8 mouse cellular contexts compared by ENCODE assay signal in genomic region chr4:63494401-63494966, GRCm38 (mm10). TPM values are rescaled to one million over a fixed set of nuclear protein-coding genes. Genes with fewer than 3 reads are reported as not detected.
A peak's percentile ranks its signal among the peaks of the same experiment; 100 is the strongest.
DNase-seq lines count a peak whose midpoint lies in the region; ATAC-seq and TF ChIP-seq lines count a peak whose summit lies in the region.

No protein-coding gene starts in this region.

- no peaks in the 10 kb centered on the region for H3K9me3 ChIP-seq in heart, embryonic 12.5 days (replicated peaks)
- H3K9me3 ChIP-seq in E14TG2a.4 (ENCODE audit: low read length): no peaks in the 10 kb centered on the region
- no peaks in the 10 kb centered on the region for H3K9me3 ChIP-seq in forebrain, embryonic 16.5 days (ENCODE audit: control insufficient read depth, low read length)
- no peaks in the 10 kb centered on the region for H3K9me3 ChIP-seq in liver, embryonic 14.5 days (ENCODE audit: control insufficient read depth, low read length)

- H3K4me3 ChIP-seq in heart, embryonic 12.5 days: peak overlapping the region; percentile 71
- H3K4me3 ChIP-seq in E14TG2a.4 (replicated peaks; ENCODE audit: low read length): peak overlapping the region; percentile 90
- H3K4me3 ChIP-seq in forebrain, embryonic 16.5 days (replicated peaks; ENCODE audit: low read length): peak overlapping the region; percentile 72
- peak overlapping the region in 1 of 2 experiments; percentile 40; a peak in 2 of 4 replicates for H3K4me3 ChIP-seq in liver, embryonic 14.5 days (ENCODE audit: insufficient read depth in 1 of 2, low read depth in 2 of 2, low read length in 2 of 2)

- H3K4me2 ChIP-seq in heart, embryonic 12.5 days: peak overlapping the region; percentile 90
- H3K4me2 ChIP-seq in forebrain, embryonic 16.5 days (ENCODE audit: low read length): peak overlapping the region; percentile 80
- H3K4me2 ChIP-seq in liver, embryonic 14.5 days (ENCODE audit: low read depth): peak overlapping the region; percentile 48

- peak overlapping the region; percentile 70 for H3K9ac ChIP-seq in heart, embryonic 12.5 days
- H3K9ac ChIP-seq in forebrain, embryonic 16.5 days (replicated peaks; ENCODE audit: low read depth, low read length): peak overlapping the region; percentile 67
- H3K9ac ChIP-seq in liver, embryonic 14.5 days (replicated peaks): no peak overlapping the region

- no peak overlapping the region for H3K27ac ChIP-seq in heart, embryonic 12.5 days (ENCODE audit: poor library complexity, severe bottlenecking)
- H3K27ac ChIP-seq in forebrain, embryonic 16.5 days (ENCODE audit: low read length): no peak overlapping the region
- no peak overlapping the region for H3K27ac ChIP-seq in liver, embryonic 14.5 days

- TF ChIP-seq CTCF in E14TG2a.4 (conservative IDR thresholded peaks at IDR 0.05; ENCODE audit: low read length): no peak
- no peak for TF ChIP-seq CTCF in liver, embryonic 14.5 days (IDR thresholded peaks at IDR 0.05; ENCODE audit: low read depth)

- H3K27me3 ChIP-seq in heart, embryonic 12.5 days (replicated peaks): peaks cover 34% of the 10 kb centered on the region
- H3K27me3 ChIP-seq in E14TG2a.4 (ENCODE audit: insufficient read depth, low read length): peaks cover 26% of the 10 kb centered on the region
- H3K27me3 ChIP-seq in forebrain, embryonic 16.5 days (replicated peaks; ENCODE audit: control insufficient read depth, insufficient read depth, low read length): peaks cover 4% of the 10 kb centered on the region; the same call in 1 of the 2 replicates
- peaks cover 34% of the 10 kb centered on the region for H3K27me3 ChIP-seq in liver, embryonic 14.5 days (ENCODE audit: control insufficient read depth, insufficient read depth, low read length)

- intact Hi-C loops in heart, postnatal 14 days (cut with DNase I): loop anchor here (10.0 kb wide), 1 partner anchor 130 kb away; the partner anchor contains the start of gene Orm2

- WGBS in heart, embryonic 12.5 days: 5% methylated on average over 43 of the region's 43 CpGs
- 3% methylated on average over 43 of the region's 43 CpGs for WGBS in forebrain, embryonic 16.5 days
- 2% methylated on average over 42 of the region's 43 CpGs for WGBS in liver, embryonic 14.5 days (ENCODE audit: insufficient replicate concordance)

- peaks cover 23% of the 10 kb centered on the region for H3K4me1 ChIP-seq in heart, embryonic 12.5 days (replicated peaks)
- H3K4me1 ChIP-seq in E14TG2a.4 (replicated peaks; ENCODE audit: low read depth, low read length): peaks cover 20% of the 10 kb centered on the region
- H3K4me1 ChIP-seq in forebrain, embryonic 16.5 days (replicated peaks; ENCODE audit: control insufficient read depth, insufficient read depth, low read length): peaks cover 30% of the 10 kb centered on the region
- H3K4me1 ChIP-seq in liver, embryonic 14.5 days (replicated peaks; ENCODE audit: control insufficient read depth in 2 of 2, insufficient read depth in 2 of 2, low read length in 1 of 2): no peaks in the 10 kb centered on the region; a peak in 1 of 4 replicates

- TF ChIP-seq EP300 in liver, embryonic 14.5 days (IDR thresholded peaks at IDR 0.05; ENCODE audit: low read depth): no peak

- DNase-seq in heart, postnatal 14 days: no peak
- DNase-seq in liver, embryonic 14.5 days (ENCODE audit: low read depth in 3 of 3, low spot score in 3 of 3): no peak
- no peak for DNase-seq in urinary bladder, postnatal 14 days (ENCODE audit: low spot score)
- no peak for DNase-seq in frontal cortex, postnatal 25 days (ENCODE audit: low spot score in 2 of 2)
- DNase-seq in spleen, postnatal 4 days (ENCODE audit: low spot score in 2 of 2): no peak

- ATAC-seq in heart, embryonic 12.5 days (ENCODE audit: insufficient number of reproducible peaks, low FRiP score): no peak; the same call in 1 of the 2 replicates
- ATAC-seq in forebrain, embryonic 16.5 days: no peak; the same call in 1 of the 2 replicates
- no peak; the same call in 1 of the 2 replicates for ATAC-seq in liver, embryonic 14.5 days (ENCODE audit: insufficient read depth)

- H3K36me3 ChIP-seq in heart, embryonic 12.5 days: no peaks in the 10 kb centered on the region
- peaks cover 22% of the 10 kb centered on the region for H3K36me3 ChIP-seq in E14TG2a.4 (ENCODE audit: insufficient read depth, low read length)
- no peaks in the 10 kb centered on the region for H3K36me3 ChIP-seq in forebrain, embryonic 16.5 days (ENCODE audit: control insufficient read depth, insufficient read depth)
- H3K36me3 ChIP-seq in liver, embryonic 14.5 days (replicated peaks; ENCODE audit: control insufficient read depth, insufficient read depth, low read depth): no peaks in the 10 kb centered on the region

RNA-seq across cellular contexts. Expression of gene Whrn, which starts 1.3 kb away (rescaled TPM):
- 4.7 and 5.1 TPM in 2 replicates for polyA plus RNA-seq in heart, embryonic 12.5 days (2016; fragmentation: Nextera tagmentation; extraction: Ambion mirVana)
- 10 to 100 TPM; 23.9 to 26.2 TPM for total RNA-seq in heart, postnatal 14 days (2021)
- 5.1 and 6.4 TPM in 2 replicates for polyA plus RNA-seq in forebrain, embryonic 16.5 days (2015; fragmentation: Nextera tagmentation; extraction: Ambion mirVana)
- polyA plus RNA-seq in liver, embryonic 14.5 days (2012; rRNA removed): 0.53 and 0.61 TPM in 2 replicates
- 0.23 and 0.29 TPM in 2 replicates for polyA plus RNA-seq in liver, embryonic 14.5 days (2014; fragmentation: Nextera tagmentation; extraction: Ambion mirVana)

RNA-seq across cellular contexts. Expression of gene Atp6v1g1, which starts 50.1 kb away (rescaled TPM):
- polyA plus RNA-seq in heart, embryonic 12.5 days (2016; fragmentation: Nextera tagmentation; extraction: Ambion mirVana): 196 and 202 TPM in 2 replicates
- total RNA-seq in heart, postnatal 14 days (2021): 100 to 1,000 TPM; 149 to 156 TPM
- 427 and 436 TPM in 2 replicates for polyA plus RNA-seq in forebrain, embryonic 16.5 days (2015; fragmentation: Nextera tagmentation; extraction: Ambion mirVana)
- polyA plus RNA-seq in liver, embryonic 14.5 days (2012; rRNA removed): 27.1 and 42.6 TPM in 2 replicates
- polyA plus RNA-seq in liver, embryonic 14.5 days (2014; fragmentation: Nextera tagmentation; extraction: Ambion mirVana): 117 and 119 TPM in 2 replicates
